Mouse (Mus musculus): ENCODE measurements around the gene Creld2. TPM values are rescaled to one million over a fixed set of nuclear protein-coding genes. Genes with fewer than 3 reads are reported as not detected.

Gene Creld2
- polyA plus RNA-seq, 1 experiment from 2014 or later = 74.7 TPM

- peaks cover 6% of the 10 kb centered on the region for H3K4me1 ChIP-seq (replicated peaks)
- H3K4me2 ChIP-seq = no peak overlapping the region
- no peak for ATAC-seq (ENCODE audit: insufficient number of reproducible peaks, insufficient read depth, low FRiP score, low TSS enrichment, low read depth)
- peaks cover 23% of the 10 kb centered on the region for H3K36me3 ChIP-seq
- no peak overlapping the region for H3K4me3 ChIP-seq (replicated peaks)
- no peak overlapping the region for H3K27ac ChIP-seq
- no peak overlapping the region for H3K9ac ChIP-seq (replicated peaks)
- H3K27me3 ChIP-seq = no peaks in the 10 kb centered on the region
- WGBS = 72% methylated on average over 6 of the region's 6 CpGs
- no peaks in the 10 kb centered on the region for H3K9me3 ChIP-seq
Measured at GRCm38 (mm10) chr15:88829791-88830440, 10.5 kb downstream of the Creld2 start.

GRCm38 (mm10) chr15:88830696-88831095, 11.2 kb downstream of the Creld2 start:
- peaks cover 6% of the 10 kb centered on the region for H3K4me1 ChIP-seq (replicated peaks)
- H3K4me2 ChIP-seq = no peak overlapping the region
- WGBS = 83% methylated on average over 5 of the region's 5 CpGs
- no peaks in the 10 kb centered on the region for H3K9me3 ChIP-seq
- no peaks in the 10 kb centered on the region for H3K27me3 ChIP-seq
- no peak overlapping the region for H3K4me3 ChIP-seq (replicated peaks)
- peaks cover 15% of the 10 kb centered on the region for H3K36me3 ChIP-seq
- no peak for ATAC-seq (ENCODE audit: insufficient number of reproducible peaks, insufficient read depth, low FRiP score, low TSS enrichment, low read depth)
- no peak overlapping the region for H3K27ac ChIP-seq
- H3K9ac ChIP-seq (replicated peaks) = no peak overlapping the region

GRCm38 (mm10) chr15:88831482-88831881, 12.0 kb downstream of the Creld2 start:
- Histone ChIP-seq H3K4me1 (replicated peaks) (peaks cover 6% of the 10 kb centered on the region), H3K27ac (no peak overlapping the region), H3K36me3 (peaks cover 7% of the 10 kb centered on the region; the same call in 1 of the 2 replicates), H3K4me2 (no peak overlapping the region), H3K27me3 (no peaks in the 10 kb centered on the region), H3K4me3 (replicated peaks) (no peak overlapping the region), H3K9ac (replicated peaks) (no peak overlapping the region), H3K9me3 (no peaks in the 10 kb centered on the region)
- no peak for ATAC-seq (ENCODE audit: insufficient number of reproducible peaks, insufficient read depth, low FRiP score, low TSS enrichment, low read depth)
- 67% methylated on average over 5 of the region's 5 CpGs for WGBS

- Histone ChIP-seq H3K27ac (no peak overlapping the region), H3K4me2 (no peak overlapping the region), H3K36me3 (no peaks in the 10 kb centered on the region), H3K4me3 (replicated peaks) (no peak overlapping the region), H3K27me3 (no peaks in the 10 kb centered on the region), H3K9me3 (no peaks in the 10 kb centered on the region), H3K9ac (replicated peaks) (no peak overlapping the region), H3K4me1 (replicated peaks) (peaks cover 17% of the 10 kb centered on the region)
- 73% methylated on average over 9 of the region's 9 CpGs for WGBS
- ATAC-seq (ENCODE audit: insufficient number of reproducible peaks, insufficient read depth, low FRiP score, low TSS enrichment, low read depth) = no peak
Measured at GRCm38 (mm10) chr15:88832536-88832935, 13.1 kb downstream of the Creld2 start.

- Histone ChIP-seq H3K4me2 (no peak overlapping the region), H3K36me3 (no peaks in the 10 kb centered on the region), H3K4me3 (replicated peaks) (no peak overlapping the region), H3K9me3 (no peaks in the 10 kb centered on the region), H3K9ac (replicated peaks) (no peak overlapping the region), H3K27ac (no peak overlapping the region), H3K27me3 (no peaks in the 10 kb centered on the region), H3K4me1 (replicated peaks) (peaks cover 41% of the 10 kb centered on the region)
- WGBS = 84% methylated on average over 6 of the region's 6 CpGs
- ATAC-seq (ENCODE audit: insufficient number of reproducible peaks, insufficient read depth, low FRiP score, low TSS enrichment, low read depth) = no peak
Measured at GRCm38 (mm10) chr15:88836031-88836430, 16.6 kb downstream of the Creld2 start.

GRCm38 (mm10) chr15:88836571-88836970, 17.1 kb downstream of the Creld2 start:
- Histone ChIP-seq H3K4me1 (replicated peaks) (peaks cover 46% of the 10 kb centered on the region), H3K27ac (no peak overlapping the region), H3K4me2 (peak overlapping the region; percentile 73), H3K9me3 (no peaks in the 10 kb centered on the region), H3K9ac (replicated peaks) (no peak overlapping the region), H3K36me3 (no peaks in the 10 kb centered on the region), H3K27me3 (no peaks in the 10 kb centered on the region), H3K4me3 (replicated peaks) (no peak overlapping the region)
- no peak for ATAC-seq (ENCODE audit: insufficient number of reproducible peaks, insufficient read depth, low FRiP score, low TSS enrichment, low read depth)
- 52% methylated on average over 5 of the region's 5 CpGs for WGBS

GRCm38 (mm10) chr15:88837199-88837932, 17.9 kb downstream of the Creld2 start:
- Histone ChIP-seq H3K27ac (peak overlapping the region; percentile 41; the same call in 1 of the 2 replicates), H3K4me2 (peak overlapping the region; percentile 73), H3K4me3 (replicated peaks) (peak overlapping the region; percentile 44), H3K9me3 (no peaks in the 10 kb centered on the region), H3K27me3 (no peaks in the 10 kb centered on the region), H3K9ac (replicated peaks) (peak overlapping the region; percentile 56), H3K36me3 (no peaks in the 10 kb centered on the region), H3K4me1 (replicated peaks) (peaks cover 52% of the 10 kb centered on the region)
- WGBS = under 1% methylated on average over 39 of the region's 39 CpGs
- 0 out of 2 replicates have a peak, but pooled peaks have one; percentile 9 for ATAC-seq (ENCODE audit: insufficient number of reproducible peaks, insufficient read depth, low FRiP score, low TSS enrichment, low read depth)

GRCm38 (mm10) chr15:88837977-88838376, 18.5 kb downstream of the Creld2 start:
- H3K36me3 ChIP-seq = no peaks in the 10 kb centered on the region
- peak overlapping the region; percentile 44 for H3K4me3 ChIP-seq (replicated peaks)
- ATAC-seq (ENCODE audit: insufficient number of reproducible peaks, insufficient read depth, low FRiP score, low TSS enrichment, low read depth) = no peak
- no peak overlapping the region for H3K9ac ChIP-seq (replicated peaks)
- no peaks in the 10 kb centered on the region for H3K27me3 ChIP-seq
- H3K27ac ChIP-seq = no peak overlapping the region
- 3% methylated on average over 11 of the region's 11 CpGs for WGBS
- H3K4me2 ChIP-seq = peak overlapping the region; percentile 73
- H3K4me1 ChIP-seq (replicated peaks) = peaks cover 58% of the 10 kb centered on the region
- H3K9me3 ChIP-seq = no peaks in the 10 kb centered on the region

GRCm38 (mm10) chr15:88839271-88839670, 19.8 kb downstream of the Creld2 start:
- H3K9ac ChIP-seq (replicated peaks) = peak overlapping the region; percentile 5; the same call in 1 of the 2 replicates
- H3K4me3 ChIP-seq (replicated peaks) = no peak overlapping the region
- peak overlapping the region; percentile 93 for H3K27ac ChIP-seq
- no peaks in the 10 kb centered on the region for H3K9me3 ChIP-seq
- H3K4me2 ChIP-seq = peak overlapping the region; percentile 28
- peaks cover 69% of the 10 kb centered on the region for H3K4me1 ChIP-seq (replicated peaks)
- peak; percentile 88 for ATAC-seq (ENCODE audit: insufficient number of reproducible peaks, insufficient read depth, low FRiP score, low TSS enrichment, low read depth)
- H3K36me3 ChIP-seq = no peaks in the 10 kb centered on the region
- no peaks in the 10 kb centered on the region for H3K27me3 ChIP-seq
- 27% methylated on average over 9 of the region's 9 CpGs for WGBS

GRCm38 (mm10) chr15:88840126-88840525, 20.7 kb downstream of the Creld2 start:
- Histone ChIP-seq H3K9me3 (no peaks in the 10 kb centered on the region), H3K36me3 (no peaks in the 10 kb centered on the region), H3K4me3 (replicated peaks) (no peak overlapping the region), H3K27ac (peak overlapping the region; percentile 93), H3K9ac (replicated peaks) (0 out of 2 replicates have a peak overlapping the region, but pooled peaks have one; percentile 31), H3K4me2 (no peak overlapping the region), H3K27me3 (no peaks in the 10 kb centered on the region), H3K4me1 (replicated peaks) (peaks cover 69% of the 10 kb centered on the region)
- WGBS = 61% methylated on average over 10 of the region's 10 CpGs
- ATAC-seq (ENCODE audit: insufficient number of reproducible peaks, insufficient read depth, low FRiP score, low TSS enrichment, low read depth) = no peak

- no peaks in the 10 kb centered on the region for H3K9me3 ChIP-seq
- WGBS = 84% methylated on average over 2 of the region's 2 CpGs
- no peaks in the 10 kb centered on the region for H3K27me3 ChIP-seq
- H3K4me3 ChIP-seq (replicated peaks) = no peak overlapping the region
- H3K9ac ChIP-seq (replicated peaks) = no peak overlapping the region
- no peaks in the 10 kb centered on the region for H3K36me3 ChIP-seq
- no peak overlapping the region for H3K4me2 ChIP-seq
- peak overlapping the region; percentile 60 for H3K27ac ChIP-seq
- no peak for ATAC-seq (ENCODE audit: insufficient number of reproducible peaks, insufficient read depth, low FRiP score, low TSS enrichment, low read depth)
- H3K4me1 ChIP-seq (replicated peaks) = peaks cover 69% of the 10 kb centered on the region
Measured at GRCm38 (mm10) chr15:88841160-88841559, 21.7 kb downstream of the Creld2 start.
